Mouse (Mus musculus): ENCODE data around the gene Rtp4.

The Rtp4 gene

DNA sequence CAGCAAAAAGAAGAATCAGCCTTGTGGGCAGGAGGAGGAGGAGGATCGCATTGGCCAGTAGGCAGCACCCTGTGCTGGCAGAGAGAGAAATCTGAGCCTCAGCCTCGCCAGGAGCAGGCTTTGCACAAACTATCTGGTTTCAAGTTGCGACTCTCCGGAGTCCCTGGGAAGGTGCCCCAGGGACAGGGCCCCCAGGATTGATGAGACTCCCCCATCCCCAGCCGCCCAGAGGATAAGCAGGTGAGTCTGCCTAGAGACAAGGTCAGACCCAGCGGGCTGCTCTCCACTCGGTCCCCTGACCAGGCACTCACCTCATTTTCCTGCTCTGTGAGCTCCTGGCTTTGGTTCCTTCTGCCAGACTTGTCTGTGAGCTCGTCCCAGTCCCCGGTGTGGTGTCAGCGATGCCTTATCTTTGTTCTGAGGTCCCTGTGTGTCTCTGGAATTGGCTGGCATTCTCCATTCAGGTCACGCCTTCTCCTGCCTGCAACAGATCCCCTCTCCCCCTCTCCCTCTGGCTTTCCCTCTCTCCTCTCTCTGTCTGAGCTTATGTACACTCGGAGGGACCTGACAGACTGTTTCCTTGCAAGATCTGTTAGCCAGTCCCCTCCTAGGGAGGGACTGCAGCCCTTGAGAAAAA lies at the start of gene Rtp4, which contains the start of gene Masp1:
Gene Rtp4 (plus strand): TSS at position 57 of the 637 bp plus-strand sequence.
Gene Masp1 (minus strand): TSS at position 581 of the 637 bp plus-strand sequence.
- DNase-seq (ENCODE audit: low read depth, low spot score), result no peak

DNA sequence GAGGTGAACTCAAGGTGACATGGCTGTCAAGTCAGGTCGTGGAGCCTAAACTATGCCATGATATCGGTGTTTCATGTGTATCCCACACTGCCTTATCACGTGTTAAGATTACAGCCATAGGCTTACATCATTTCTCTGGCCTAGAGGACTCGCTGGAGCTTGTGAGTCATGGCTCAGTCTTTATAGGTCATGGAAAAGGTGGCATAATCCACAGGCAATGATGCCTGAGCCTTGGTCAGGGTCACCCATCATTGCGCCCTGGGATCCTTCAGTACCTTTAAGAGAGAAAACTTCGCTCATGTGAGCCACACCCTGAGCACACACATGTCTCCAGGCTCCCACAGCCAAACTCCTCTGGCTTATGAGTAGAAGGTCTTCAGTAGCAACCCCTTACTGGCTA lies 48.5 kb upstream of the Rtp4 start:
- no peak for DNase-seq (ENCODE audit: low read depth, low spot score)

DNA sequence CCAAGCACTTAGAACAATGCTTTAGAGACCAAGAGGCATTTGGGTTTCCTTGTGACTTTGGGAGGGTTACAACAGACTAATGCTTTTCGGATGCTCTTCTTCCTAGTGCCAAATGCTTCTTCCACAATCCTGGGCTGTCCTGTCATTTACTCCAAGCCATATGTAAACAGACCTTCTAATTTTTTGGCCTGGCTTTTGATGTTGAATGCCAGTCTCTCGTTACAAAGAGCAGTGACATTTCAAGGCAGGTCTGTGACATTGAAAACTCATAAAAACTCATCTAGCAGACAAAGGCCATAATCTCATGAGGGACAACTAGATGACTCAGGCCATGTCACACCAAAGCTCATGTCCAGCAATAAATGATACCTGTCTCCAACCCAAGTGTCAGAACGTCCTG lies 48.0 kb upstream of the Rtp4 start:
- DNase-seq (ENCODE audit: low read depth, low spot score), result no peak

DNA sequence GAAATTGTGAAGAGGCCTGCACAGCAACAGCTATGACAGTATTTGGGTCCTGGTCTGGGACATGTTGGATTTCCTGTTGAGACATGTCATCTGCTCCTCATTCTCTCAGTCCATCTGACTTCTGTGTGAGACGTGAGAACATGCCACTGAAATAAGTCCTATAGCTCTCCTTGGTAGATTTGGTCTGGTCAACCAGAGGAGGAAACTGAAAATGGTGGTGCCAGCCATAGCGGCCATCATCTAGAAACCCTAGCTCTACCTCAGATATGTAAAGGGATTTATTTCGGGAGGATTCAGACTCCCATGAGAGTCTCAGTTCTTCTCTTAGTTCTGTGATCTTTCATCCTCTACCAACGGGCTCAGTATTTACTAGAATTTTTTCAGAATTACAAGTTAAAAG lies 44.4 kb upstream of the Rtp4 start:
- DNase-seq (ENCODE audit: low read depth, low spot score), result no peak

DNA sequence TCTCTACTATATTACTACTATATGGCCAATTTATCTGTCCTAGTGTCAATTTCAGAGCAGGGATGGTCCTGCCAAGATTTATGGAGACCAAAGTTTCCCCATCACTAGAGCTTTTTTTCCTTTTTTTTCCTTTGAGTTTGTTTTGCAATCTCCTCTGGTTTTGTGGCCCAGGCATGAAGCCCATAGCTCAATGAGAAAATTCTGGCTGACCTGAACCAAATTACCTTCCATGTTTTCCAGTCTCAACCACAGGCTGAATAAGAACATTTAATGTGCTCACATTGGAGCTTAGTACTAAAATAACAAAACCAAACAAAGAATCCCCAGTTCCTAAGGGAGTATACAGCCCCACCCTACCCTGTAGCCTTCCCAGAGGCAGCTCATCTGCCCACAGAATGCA lies 43.5 kb upstream of the Rtp4 start:
- no peak for DNase-seq (ENCODE audit: low read depth, low spot score)

DNA sequence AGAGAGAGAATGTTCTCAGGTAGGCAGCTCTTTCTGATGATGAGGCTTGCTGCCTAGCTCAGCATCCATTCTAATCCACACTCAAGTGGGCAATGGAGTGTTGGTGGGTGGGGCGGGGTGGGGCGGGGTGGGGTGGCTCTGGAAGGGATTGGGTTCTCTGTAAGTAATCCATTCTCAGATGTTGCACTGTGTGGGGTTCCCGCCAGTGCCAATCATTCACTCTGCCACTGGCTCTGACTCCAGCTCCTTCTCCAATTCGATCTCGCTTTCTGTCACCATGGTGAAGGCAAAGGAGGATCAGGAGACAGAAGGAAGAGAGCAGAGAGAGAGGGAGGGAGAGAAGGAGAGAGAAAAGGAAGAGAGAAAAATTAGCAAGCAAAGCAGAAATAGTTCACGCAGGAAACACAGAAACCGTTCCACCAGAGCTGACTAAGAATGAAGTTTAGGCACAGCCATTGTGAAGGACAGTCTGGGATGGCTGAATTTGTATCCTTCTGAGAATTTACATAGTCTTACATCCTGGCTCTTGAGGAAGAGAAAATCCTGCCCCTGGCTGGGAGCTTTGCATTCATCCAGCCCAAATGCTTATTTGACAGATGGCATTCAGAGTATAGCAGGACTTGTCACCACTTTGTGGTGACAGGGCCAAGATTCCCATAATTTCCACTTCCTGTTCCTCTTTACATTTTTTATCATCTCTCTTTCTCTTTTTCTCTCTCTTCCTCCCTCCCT lies 40.1 kb upstream of the Rtp4 start:
- no peak for DNase-seq (ENCODE audit: low read depth, low spot score)

DNA sequence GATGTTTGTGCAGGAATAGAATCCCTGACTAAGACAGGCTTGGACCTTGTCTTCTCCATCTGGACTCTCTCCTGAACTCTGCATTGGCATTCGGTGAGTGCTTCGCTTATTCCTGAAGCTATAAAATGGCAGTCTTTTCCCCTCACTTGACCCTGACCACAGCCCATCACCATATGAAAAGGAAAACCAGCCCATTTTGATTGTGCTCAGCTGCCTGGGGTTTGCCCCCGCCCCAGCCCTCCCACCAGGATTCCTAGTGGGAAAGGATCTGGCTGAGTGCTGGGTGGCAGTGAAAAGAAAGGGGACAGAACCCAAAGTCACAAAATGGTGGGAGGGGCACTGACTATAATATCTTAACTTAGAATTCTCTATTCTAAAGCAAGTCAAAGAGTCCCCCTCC lies 37.9 kb upstream of the Rtp4 start:
- no peak for DNase-seq (ENCODE audit: low read depth, low spot score)

DNA sequence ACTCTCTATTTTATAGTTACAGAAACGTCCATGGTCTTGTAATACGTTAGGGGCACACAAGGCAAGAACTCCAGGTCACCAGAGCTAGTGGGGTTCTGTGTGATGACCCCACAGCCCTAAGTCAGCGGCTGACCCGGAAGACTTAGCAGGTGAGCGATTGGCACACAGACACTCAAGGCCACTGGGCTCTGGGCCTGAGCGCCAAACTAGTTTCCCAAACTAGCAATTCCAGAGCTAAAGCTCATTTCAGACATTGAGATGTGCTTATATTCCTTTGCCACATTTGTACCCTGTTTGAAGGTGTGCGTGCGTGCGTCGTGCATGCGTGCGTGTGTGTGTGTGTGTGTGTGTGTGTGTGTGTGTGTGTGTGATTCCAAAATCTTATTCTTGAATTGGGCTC lies 37.2 kb upstream of the Rtp4 start:
- no peak for DNase-seq (ENCODE audit: low read depth, low spot score)

DNA sequence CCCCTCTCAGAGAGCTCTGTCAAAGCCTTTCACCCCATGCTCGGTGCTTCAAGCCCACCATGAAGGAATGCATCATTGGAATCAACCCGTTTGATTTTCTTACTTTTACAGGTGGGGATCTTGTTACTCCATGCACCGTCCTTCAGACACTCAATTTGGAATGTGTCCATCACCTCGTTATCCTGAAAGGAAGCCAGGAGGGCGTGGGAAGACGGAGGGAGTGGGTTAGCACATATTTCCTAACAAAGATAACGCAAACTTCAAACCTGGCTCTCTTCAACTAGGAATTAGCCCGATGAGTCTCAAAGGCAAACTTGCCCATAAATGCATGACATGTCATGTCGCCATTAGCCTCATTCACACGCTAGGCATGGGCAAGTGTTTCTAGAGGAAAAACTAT lies 36.8 kb upstream of the Rtp4 start:
- no peak for DNase-seq (ENCODE audit: low read depth, low spot score)

DNA sequence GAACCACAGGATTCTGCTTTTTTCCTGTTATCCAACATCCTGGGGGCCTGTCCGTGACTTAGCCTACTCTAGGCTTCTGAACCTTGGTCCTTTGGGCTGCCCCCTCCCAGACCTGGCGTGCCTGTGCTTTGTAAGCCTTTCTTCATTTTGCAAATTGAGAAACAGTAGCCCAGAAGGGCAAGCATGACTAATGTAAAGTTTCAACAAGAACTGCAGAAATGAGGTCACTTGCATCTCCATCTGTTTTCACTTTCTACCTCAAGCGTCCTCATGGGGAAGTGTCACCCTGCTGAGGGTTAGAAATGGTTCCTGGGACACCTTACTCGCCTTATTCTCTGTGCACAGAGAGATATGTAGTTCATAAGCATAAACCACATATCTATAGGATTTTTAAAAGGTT lies 27.3 kb upstream of the Rtp4 start:
- no peak for DNase-seq (ENCODE audit: low read depth, low spot score)

DNA sequence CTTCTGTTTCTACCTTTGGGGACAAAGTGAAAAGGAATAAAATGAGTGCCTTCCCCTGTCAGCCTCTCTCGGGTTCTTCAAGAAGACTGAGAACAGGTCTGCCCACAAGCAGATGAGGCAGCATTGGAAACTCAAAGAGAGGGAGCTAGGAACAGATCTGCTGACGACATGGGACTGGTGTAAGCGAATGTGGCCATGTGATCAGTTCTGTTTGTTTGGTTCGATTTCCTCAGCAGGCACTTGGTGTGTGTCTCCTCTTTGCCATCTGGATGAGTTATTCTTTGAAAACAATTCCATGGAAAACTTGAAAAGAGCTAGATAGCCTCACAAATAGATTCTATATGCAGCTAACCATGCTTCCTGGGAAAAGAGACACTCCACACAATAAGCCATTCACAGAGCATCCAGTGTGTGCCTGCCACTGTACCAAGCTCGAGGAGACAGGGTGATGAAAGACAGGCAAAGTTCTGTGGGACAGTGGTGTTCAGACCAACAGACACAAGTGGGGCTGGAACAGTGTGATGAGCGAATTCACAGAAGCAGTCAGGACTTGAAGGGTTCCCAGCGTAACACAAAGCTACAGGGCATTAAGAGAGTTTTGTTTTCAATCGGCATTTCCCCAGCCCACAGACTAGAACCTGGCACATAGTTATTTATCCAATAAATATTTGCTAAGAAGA lies 23.7 kb upstream of the Rtp4 start:
- no peak for DNase-seq (ENCODE audit: low read depth, low spot score)

DNA sequence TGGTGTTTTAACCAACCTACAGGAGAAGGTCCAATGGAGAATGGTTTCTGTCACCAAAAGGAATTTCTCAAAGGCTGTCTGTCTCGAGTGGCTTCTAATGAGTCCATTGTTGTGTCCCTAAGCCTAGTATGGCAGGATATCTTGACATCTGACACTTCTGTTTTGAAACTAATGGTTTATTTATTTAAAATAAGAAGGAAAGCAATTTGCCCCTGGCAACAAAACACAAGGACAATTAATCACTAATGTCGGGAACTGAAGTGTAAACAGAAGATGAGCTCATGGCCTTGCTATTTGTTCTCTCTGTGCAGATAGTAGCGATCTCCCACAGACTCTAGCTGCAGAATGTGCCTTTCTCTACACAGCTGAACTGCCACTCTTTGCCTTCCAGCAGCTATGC lies 22.7 kb upstream of the Rtp4 start:
- DNase-seq (ENCODE audit: low read depth, low spot score), result no peak

DNA sequence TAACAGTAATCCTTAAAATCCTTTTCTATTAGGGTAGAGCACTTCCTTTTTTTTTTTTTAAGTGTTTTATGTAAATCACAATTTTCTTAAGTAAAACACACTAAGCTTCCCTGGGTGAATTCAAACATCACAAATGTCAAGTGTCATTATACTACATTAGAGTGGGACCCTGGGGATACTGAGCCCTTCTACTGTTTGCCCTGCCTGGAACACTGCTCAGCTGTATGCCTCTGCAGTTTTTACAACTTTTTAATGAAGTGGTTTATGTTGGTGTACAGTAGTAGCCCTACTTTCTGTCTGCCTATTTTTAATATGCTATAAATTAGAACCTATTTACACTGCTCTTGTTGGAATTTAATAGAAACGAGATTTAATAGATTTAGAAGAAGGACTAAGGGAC lies 22.2 kb upstream of the Rtp4 start:
- no peak for DNase-seq (ENCODE audit: low read depth, low spot score)

DNA sequence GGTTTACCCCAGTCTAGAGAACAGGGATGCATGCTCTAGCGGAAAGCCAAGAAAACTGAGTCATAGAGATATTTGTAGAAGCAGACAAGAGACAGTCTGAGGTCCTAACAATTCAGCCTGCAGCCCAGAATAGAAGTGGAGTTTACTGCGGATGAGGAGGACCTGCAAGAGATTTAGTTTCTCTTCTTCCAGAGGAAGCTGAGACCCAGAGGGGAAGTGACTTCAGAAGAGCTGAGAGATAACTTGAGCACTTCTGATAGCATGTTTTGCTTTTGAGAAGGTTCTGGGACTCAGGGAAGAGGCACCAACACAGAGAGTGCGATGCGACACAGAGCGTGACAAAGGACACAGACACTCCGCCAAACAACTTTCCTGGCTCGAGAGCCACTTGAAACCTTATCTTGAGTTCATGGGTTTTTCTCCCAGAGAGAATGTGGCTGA lies 21.4 kb upstream of the Rtp4 start:
- DNase-seq (ENCODE audit: low read depth, low spot score), result no peak

DNA sequence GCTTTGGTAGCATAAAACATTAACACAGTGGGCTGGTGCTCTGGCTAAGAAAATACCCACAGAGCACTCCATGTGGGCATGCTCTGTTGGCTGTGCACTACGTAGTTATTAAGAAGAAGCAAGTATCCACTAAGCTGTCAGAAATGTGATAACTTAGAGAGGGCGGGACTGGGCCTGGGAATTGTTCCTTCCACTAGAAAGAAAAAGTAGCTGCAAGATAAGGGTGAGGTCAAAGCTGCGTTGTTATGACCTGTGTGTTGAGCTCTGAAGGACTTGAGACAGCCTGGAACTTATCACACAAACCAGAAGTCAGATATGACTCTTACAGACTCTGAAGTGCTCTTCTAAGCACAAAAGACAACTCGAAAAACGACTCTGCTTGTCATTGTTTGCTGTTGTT lies 19.5 kb upstream of the Rtp4 start:
- no peak for DNase-seq (ENCODE audit: low read depth, low spot score)

DNA sequence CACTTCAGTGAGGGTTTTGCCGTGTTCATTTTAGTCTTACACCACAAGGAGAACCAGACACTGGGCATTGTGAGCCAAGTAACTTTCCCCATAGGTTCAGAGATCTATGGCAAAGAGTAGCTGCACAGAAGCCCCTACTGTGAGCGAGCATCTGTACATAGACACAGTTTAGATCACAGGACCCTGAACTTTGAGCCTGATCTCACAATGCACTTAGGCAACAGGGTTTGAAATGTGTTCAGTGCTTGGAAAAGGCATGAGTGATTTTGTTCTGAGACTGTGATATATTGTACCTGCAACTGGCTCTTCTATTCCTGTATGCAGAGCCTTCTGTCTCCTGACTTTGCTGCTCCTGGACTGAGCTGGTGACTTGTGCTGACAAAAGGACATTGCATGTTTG lies 18.8 kb upstream of the Rtp4 start:
- no peak for DNase-seq (ENCODE audit: low read depth, low spot score)

DNA sequence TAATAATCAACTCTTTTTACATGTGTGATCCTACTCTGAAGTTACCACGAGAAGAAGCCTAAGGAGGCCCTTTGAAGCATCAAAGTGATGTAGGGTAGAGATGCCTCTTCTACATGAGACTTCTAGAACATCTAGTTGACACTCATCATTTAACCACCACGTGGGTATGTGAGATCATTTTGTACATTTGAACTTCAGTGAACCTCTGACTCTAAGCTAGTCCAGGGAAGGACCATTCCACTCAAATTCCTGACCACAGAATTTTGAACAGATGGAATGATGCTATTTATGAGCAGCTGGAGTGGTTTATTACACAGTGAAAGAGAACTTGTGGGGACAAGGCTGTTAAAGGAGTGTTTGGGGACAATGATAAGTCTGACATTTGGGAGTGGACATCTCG lies 17.6 kb upstream of the Rtp4 start:
- DNase-seq (ENCODE audit: low read depth, low spot score), result no peak

DNA sequence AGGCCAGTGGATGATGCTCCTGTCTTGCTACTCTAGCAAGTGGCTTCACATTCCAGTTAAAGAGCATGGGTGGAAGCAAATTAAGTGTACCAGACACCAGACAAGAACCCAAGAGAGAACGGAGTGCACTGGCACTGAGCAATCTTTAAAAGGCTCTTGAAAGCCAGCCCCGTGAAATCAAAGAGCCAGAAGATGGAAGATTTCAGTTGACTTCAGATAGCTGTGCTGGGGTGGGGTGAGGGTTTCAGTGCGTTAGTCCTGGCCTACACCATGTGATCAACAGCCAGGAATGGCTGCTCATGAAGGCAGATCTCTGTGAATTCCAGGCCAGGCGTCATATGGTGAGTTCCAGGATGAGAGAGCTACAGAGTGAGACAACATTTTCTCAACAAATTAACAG lies 16.7 kb upstream of the Rtp4 start:
- DNase-seq (ENCODE audit: low read depth, low spot score), result no peak

DNA sequence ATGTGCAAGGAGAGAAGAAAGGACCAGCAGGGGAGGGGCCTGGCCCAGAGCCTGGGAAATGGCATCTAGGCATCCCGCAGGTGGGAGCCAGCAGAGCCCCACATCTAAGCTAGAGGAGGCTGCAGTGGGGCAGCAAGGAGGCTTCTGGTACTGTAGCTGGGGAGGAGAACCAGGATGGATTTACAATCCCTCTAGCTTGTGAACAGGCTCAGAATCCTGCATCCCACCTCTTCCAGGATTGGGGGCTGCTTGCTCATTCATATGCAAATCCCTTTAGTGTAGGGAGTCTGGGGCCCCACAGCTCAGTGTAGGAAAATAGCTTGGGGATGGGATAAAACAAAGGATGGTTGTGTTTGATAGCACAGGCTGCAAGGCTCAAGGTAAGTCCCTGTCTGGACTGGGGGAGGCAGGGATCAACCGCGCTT lies 15.8 kb upstream of the Rtp4 start:
- DNase-seq (ENCODE audit: low read depth, low spot score), result no peak

DNA sequence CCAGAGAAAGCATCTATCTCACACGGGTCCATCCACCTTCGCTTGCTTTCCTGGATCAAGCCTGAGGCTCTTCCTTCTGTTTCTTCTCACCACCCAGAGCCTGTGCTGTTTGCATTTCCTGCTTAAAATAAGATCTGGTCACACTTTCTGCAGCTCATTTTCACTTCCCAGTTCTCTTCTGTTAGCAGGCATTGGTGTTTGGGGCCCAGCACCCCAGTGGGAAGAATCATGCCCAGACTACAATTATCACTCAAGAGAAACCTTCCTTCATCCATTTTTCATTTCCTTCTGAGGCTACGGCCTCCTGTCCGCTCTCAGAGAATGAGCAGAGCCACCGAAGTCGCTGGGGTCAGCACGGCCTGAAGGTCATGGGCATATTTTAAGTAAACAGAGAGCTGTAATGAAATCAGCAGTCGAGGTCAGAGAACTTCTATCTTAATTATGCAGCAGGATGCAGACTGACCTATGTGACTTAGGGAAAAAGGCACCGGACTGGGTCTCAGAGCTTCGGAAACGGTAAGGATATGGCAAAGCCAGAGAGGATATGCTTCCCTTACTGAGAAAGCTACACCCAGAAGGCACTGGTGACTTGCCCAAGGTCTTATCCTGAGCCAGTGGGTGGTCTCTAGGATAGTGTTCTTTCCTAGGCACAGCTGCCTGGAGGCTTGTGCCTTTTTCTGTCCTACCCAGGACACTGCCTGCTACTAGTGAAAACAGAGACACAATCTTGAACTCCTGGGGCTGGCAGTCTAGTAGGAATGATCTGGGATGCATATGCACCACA lies 14.0 kb upstream of the Rtp4 start:
- DNase-seq (ENCODE audit: low read depth, low spot score), result no peak

DNA sequence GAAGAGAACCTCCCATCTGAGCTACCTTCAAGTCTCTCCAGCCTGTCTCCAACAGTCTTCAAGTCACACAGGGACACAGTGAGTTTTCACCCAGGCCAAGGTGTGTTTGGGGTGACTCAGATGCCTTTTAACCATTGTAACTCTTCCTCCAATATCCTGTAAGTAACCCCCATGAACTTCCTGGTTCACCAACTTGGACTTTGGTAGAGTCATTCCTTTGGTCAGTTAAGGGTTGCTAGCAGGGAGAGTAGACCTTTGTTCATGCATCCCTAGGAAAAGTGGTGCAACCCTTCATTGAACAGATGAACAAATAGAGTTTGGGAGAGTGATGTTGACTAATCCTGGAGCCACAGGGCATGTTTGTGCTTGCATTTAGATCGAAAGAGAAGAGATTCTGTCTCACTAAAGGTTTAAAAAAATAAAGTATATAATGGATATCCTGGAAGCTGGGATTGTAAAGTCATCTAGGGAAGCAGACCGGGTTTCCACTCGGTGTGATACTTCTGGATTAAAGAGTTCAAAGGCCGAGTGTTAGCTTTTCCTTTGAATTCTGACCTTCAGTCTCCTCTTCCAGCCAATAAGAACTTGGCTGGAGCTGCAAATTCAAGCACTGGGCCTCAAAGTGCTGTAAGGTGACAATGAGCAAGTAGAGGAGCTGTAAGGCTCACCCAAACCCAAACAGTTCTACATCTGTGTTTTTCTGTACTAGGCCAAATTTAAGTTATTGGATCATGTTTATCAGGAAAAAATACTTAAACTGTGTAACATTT lies 8.7 kb upstream of the Rtp4 start:
- no peak for DNase-seq (ENCODE audit: low read depth, low spot score)
